Mouse (Mus musculus) intestine, embryonic 14.5 days (tissue): Measurements from ENCODE around the gene Ndufs4. TPM values are rescaled to one million over a fixed set of nuclear protein-coding genes. Genes with fewer than 3 reads are reported as not detected.
A peak's percentile ranks its signal among the peaks of the same experiment; 100 is the strongest.

Source experiments
- ATAC-seq: fragments of 200-750 bp; cut with Nextera tagmentation; replicated peaks from 2 replicates; pipeline ENCODE4 v1.8.0; 2017; ENCODE audit warnings: low read depth, moderate number of reproducible peaks, moderate TSS enrichment, moderate library complexity; ENCODE audit not compliant: low FRiP score, low TSS enrichment
- DNase-seq: peaks from one replicate; pipeline ENCODE4 v3.0.0-alpha.2; 2018; ENCODE audit warnings: low spot score
- H3K27ac ChIP-seq: fragments of 300-500 bp; sonication (generic); 2 replicates; pipeline ENCODE4 v1.5.1; 2014; ENCODE audit warnings: low read depth, mild to moderate bottlenecking, control low read depth
- H3K27me3 ChIP-seq: fragments of 300-500 bp; sonication (generic); replicated peaks from 2 replicates; pipeline ENCODE4 v1.6.1; 2014; ENCODE audit warnings: low read length, control low read depth; ENCODE audit not compliant: control insufficient read depth, insufficient read depth
- H3K36me3 ChIP-seq: fragments of 300-500 bp; sonication (generic); 2 replicates; pipeline ENCODE4 v1.6.1; 2014; ENCODE audit warnings: low read length, control low read depth; ENCODE audit not compliant: control insufficient read depth, insufficient read depth
- H3K4me1 ChIP-seq: fragments of 300-500 bp; sonication (generic); replicated peaks from 2 replicates; pipeline ENCODE4 v1.6.1; 2014; ENCODE audit warnings: low read length, control low read depth, mixed read lengths; ENCODE audit not compliant: control insufficient read depth, insufficient read depth
- H3K4me2 ChIP-seq: fragments of 300-500 bp; sonication (generic); 2 replicates; pipeline ENCODE4 v1.6.1; 2014; ENCODE audit warnings: low read length
- H3K4me3 ChIP-seq: fragments of 300-500 bp; sonication (generic); 2 replicates; pipeline ENCODE4 v1.5.1; 2014; ENCODE audit warnings: low read depth, low read length, control low read depth, mixed read lengths
- H3K9ac ChIP-seq: fragments of 300-500 bp; sonication (generic); 2 replicates; pipeline ENCODE4 v1.6.1; 2014; ENCODE audit warnings: mild to moderate bottlenecking, low read length
- H3K9me3 ChIP-seq: fragments of 300-500 bp; sonication (generic); 2 replicates; pipeline ENCODE4 v1.6.1; 2016; ENCODE audit warnings: low read length, control low read depth; ENCODE audit not compliant: control insufficient read depth
- WGBS: fragments of 180-500 bp; shearing (Covaris S2); extraction: QIAGEN DNeasy Blood & Tissue Kit; methylation state at CpG from one replicate; pipeline ENCODE4 v1.1.7; 2014; 5-methylcytosine and 5-hydroxymethylcytosine counted together
- polyA plus RNA-seq: library from polyadenylated mRNA; unstranded; fragments of >200 nt; fragmentation: Nextera tagmentation; extraction: Ambion mirVana; gene quantifications from 2 replicates; pipeline ENCODE4 v1.2.1, GENCODE M21; 2014

Gene Ndufs4
- polyA plus RNA-seq, 1 experiment from 2014 or later = 309 TPM

DNA sequence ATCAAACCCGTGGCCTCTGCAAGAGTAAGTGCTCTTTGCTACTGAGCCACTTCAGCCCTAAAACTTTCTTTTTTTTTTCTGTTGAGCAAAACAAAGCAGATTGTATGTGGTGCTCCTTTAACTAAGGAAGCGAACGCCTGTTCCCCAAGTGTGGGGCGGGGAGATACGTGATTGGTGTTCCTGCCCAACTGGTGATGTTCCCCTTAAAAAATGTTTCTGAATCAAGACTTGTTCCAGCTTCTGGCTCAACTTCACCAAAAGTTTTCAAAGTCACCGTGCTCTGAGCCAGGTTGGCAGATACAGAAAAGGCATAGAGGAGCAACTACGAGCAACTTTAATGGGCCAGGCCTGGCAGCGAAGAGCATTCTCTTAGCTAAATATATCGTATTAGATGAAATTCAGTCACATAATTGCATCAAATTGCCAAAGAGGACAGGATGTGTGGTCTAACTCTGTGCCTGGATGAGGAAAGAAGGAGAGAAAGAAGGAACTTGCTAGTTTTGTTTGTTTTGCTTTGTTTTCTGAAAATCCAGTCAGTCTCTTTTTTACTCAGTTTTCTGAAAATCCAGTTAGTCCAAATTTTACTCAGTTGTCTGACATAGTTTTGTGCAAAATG is 17.1 kb upstream of the Ndufs4 start:
- ATAC-seq (no peak), DNase-seq (no peak)
- H3K9ac ChIP-seq = no peak overlapping the region

DNA sequence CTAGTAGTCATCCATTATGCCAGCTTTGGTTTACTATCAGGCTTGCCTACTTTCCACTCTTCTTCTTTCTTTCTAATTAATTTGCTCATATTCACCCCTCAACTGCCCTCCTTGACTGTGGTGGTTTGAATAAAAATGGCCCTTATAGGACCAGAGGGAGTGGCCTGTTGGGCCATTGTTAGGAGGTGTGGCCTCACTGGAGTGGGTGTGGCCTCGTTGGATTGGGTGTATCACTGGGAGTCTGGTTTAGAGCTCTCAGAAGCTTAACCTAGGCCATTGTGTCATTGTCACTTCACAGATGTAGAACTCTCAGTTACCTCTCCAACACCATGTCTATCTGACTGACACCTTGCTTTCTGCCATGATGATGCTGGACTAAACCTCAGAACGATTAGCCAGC is 10.8 kb upstream of the Ndufs4 start:
- Histone ChIP-seq H3K27me3 (no peaks in the 10 kb centered on the region), H3K9me3 (no peaks in the 10 kb centered on the region), H3K9ac (no peak overlapping the region), H3K4me2 (no peak overlapping the region), H3K4me1 (no peaks in the 10 kb centered on the region), H3K4me3 (no peak overlapping the region), H3K27ac (no peak overlapping the region), H3K36me3 (no peaks in the 10 kb centered on the region)
- DNase-seq (no peak), ATAC-seq (no peak)
- 93% methylated on average over 2 of the region's 2 CpGs for WGBS

More for the DNA sequence above, 17.1 kb upstream of the Ndufs4 start:
- H3K27me3 ChIP-seq = no peaks in the 10 kb centered on the region
- no peaks in the 10 kb centered on the region for H3K36me3 ChIP-seq
- no peaks in the 10 kb centered on the region for H3K9me3 ChIP-seq
- 85% methylated on average over 9 of the region's 9 CpGs for WGBS
- no peak overlapping the region for H3K4me3 ChIP-seq
- no peak overlapping the region for H3K4me2 ChIP-seq
- H3K4me1 ChIP-seq = no peaks in the 10 kb centered on the region
- no peak overlapping the region for H3K27ac ChIP-seq

DNA sequence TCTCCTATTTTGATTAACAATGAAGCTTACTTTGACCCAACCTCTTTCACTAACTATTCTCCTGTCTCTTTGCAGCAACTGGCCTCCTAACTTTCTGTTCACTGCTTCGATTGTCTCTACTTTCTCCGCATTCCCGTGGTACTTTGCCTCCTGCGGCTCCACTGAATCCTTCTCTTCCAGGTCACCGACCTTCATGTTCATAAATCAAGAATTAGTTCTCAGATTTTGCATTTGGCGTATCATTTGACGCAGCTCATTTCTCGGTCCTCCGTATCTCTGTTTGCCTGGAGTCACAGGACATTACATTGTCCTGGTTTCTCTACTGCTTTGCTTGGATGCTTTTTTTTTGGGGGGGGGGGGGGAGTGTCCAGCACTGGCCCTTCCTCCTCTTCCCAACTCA is 9.2 kb upstream of the Ndufs4 start:
- no peak overlapping the region for H3K9ac ChIP-seq
- no peak for ATAC-seq
- no peak overlapping the region for H3K4me3 ChIP-seq
- no peak overlapping the region for H3K4me2 ChIP-seq
- H3K27ac ChIP-seq = no peak overlapping the region
- no peak for DNase-seq
- no peaks in the 10 kb centered on the region for H3K9me3 ChIP-seq
- no peaks in the 10 kb centered on the region for H3K4me1 ChIP-seq
- 78% methylated on average over 9 of the region's 9 CpGs for WGBS
- H3K27me3 ChIP-seq = no peaks in the 10 kb centered on the region
- H3K36me3 ChIP-seq = no peaks in the 10 kb centered on the region

DNA sequence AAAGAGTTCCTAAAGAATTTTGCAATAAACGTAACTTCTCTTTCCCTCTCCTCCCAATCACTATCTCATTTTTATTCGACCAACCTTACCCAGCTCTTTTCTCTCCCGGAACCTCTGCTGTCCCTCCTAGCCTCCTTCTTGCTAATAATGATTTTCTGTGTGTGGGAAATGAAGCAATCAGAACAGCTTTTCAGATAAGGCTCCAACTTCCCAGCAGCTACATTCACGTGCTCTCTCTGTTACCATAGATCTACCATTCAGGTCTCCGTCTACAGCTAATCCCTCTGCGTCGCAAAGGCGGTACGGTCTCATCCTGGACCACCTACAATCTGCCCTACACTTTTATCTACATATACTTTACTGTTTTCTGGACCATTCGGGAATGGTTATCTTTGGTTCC is 8.8 kb upstream of the Ndufs4 start:
- DNase-seq = no peak
- WGBS = 74% methylated on average over 10 of the region's 10 CpGs
- H3K36me3 ChIP-seq = no peaks in the 10 kb centered on the region
- H3K9ac ChIP-seq = no peak overlapping the region
- H3K9me3 ChIP-seq = no peaks in the 10 kb centered on the region
- H3K4me1 ChIP-seq = no peaks in the 10 kb centered on the region
- H3K4me3 ChIP-seq = no peak overlapping the region
- no peak overlapping the region for H3K27ac ChIP-seq
- H3K27me3 ChIP-seq = no peaks in the 10 kb centered on the region
- H3K4me2 ChIP-seq = no peak overlapping the region
- ATAC-seq = no peak

DNA sequence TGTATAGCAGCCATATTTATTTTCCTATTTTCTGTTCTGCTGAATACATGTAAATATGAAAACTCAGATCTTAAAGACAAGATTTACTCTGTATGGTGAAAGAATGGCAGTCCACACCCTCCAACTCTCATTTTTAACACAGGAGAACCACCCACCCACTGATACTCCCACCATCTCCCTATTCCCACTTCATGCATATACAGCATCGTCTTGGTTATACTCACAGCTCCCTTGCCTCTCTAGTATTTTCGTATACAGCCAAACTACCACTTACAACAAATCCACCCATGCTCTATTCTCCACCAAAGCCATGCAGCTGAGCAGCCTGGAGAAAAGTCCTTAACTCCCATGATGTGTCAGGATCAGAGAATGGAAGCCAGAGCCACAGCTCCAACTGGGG is 6.7 kb upstream of the Ndufs4 start:
- Histone ChIP-seq H3K9me3 (no peaks in the 10 kb centered on the region), H3K27ac (no peak overlapping the region), H3K36me3 (no peaks in the 10 kb centered on the region), H3K4me1 (no peaks in the 10 kb centered on the region), H3K27me3 (no peaks in the 10 kb centered on the region), H3K9ac (no peak overlapping the region), H3K4me3 (no peak overlapping the region), H3K4me2 (no peak overlapping the region)
- DNase-seq (no peak), ATAC-seq (no peak)
- 93% methylated on average over 2 of the region's 2 CpGs for WGBS

DNA sequence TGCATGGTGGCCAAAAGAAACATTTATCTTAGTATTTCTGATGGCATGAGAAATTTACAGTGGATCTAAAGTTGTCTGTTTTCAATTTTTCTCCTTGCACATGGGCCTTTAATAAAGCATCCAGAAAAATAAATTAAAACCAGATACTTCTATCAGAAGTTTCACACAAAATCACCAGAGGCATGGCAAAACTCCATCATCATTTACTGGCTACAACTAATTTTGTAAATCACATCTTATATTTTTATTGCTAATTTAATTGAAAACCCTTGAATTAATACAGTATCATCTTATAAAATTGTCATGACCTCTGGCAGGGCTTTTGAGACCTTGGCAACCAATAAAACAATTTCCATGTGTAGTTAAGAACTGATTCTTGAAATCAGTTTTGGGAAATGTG is 4.4 kb upstream of the Ndufs4 start:
- H3K4me2 ChIP-seq = no peak overlapping the region
- DNase-seq (no peak), ATAC-seq (no peak)
- H3K36me3 ChIP-seq = no peaks in the 10 kb centered on the region
- no peak overlapping the region for H3K27ac ChIP-seq
- no peak overlapping the region for H3K9ac ChIP-seq
- H3K4me3 ChIP-seq = no peak overlapping the region
- no peaks in the 10 kb centered on the region for H3K9me3 ChIP-seq
- H3K27me3 ChIP-seq = no peaks in the 10 kb centered on the region
- peaks cover 4% of the 10 kb centered on the region; the same call in 1 of the 2 replicates for H3K4me1 ChIP-seq

DNA sequence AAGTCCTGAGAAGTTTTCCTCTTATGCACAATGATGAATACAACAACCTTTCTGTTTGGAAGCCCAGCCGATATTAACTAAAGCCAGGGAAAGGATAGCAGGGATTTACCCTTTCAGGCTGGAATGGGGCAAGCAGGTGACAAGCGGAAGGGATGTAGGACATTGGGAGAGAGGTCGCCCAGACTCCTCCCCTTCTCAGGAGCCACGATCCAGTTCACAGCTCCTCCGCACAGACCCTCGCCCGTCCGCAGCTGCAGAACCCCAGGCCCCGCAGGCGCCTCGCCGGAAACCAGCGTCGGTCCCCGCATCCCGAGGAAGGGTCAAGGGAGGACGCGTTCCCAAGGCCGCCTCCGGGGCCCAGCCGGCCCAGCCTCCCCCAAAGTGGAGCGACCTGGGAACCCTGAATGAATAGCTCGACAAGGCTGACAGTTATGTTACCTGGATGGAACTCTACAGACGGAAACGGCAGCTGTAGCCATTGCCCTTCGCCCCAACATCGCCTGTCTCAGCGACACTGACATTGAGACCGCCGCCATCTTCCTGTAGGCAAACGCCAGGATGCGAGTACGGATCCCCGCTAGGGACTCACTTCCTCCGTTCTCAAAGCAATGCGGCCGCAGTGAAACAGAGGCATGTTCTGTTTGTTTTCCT is 412 bp downstream of the Ndufs4 start:
- Histone ChIP-seq H3K36me3 (no peaks in the 10 kb centered on the region), H3K9ac (peak overlapping the region; percentile 66), H3K4me1 (peaks cover 11% of the 10 kb centered on the region; the same call in 1 of the 2 replicates), H3K27me3 (no peaks in the 10 kb centered on the region), H3K9me3 (no peaks in the 10 kb centered on the region), H3K4me3 (peak overlapping the region; percentile 70), H3K4me2 (peak overlapping the region; percentile 87), H3K27ac (peak overlapping the region; percentile 74; the same call in 1 of the 2 replicates)
- DNase-seq (peak; percentile 96), ATAC-seq (peak; percentile 89)
- WGBS = under 1% methylated on average over 36 of the region's 37 CpGs

DNA sequence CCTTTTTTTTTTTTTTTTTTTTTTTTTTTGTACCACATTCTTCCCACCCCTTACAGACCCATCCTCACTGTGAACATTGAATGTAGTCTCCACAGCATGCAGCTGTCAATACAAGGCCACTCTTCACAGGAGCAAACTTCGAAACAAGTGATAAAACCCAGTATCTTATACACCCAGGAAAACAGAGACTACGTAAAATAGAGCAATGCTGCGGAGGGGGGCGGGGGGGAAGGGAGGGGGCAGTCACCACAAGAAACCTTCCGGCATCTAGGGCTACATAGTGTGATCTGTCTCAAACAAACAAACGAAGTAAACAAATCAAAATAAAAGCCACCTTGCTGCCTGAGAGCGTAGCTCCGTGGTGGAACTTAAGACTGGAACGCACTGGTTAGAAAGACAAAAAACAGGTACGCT is 977 bp downstream of the Ndufs4 start:
- ATAC-seq = peak; percentile 46; the same call in 1 of the 2 replicates

DNA sequence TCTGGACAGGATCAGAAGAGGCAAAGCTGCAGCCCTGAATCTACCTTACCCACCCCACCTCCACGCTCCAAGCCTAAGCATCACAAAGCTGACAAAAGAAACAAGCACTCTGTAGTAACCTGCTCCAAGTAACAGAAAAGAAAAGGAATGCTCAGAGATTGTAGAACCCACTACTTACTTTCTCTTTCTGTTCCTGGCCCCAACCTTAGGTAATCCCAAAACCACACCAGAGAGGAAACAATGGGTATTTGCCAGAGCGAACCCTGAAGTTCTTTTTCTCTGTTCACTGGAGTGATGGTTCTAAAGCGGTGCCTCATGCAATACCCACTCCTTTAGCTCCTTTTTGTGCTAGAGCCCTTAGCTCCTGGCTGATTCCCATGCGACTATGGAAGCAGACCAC is 11.5 kb downstream of the Ndufs4 start:
- Histone ChIP-seq H3K4me3 (no peak overlapping the region), H3K9me3 (0 out of 2 replicates have a peak, but pooled peaks cover 3% of the 10 kb centered on the region), H3K9ac (no peak overlapping the region), H3K36me3 (peaks cover 12% of the 10 kb centered on the region), H3K27ac (no peak overlapping the region), H3K4me1 (no peaks in the 10 kb centered on the region), H3K4me2 (no peak overlapping the region), H3K27me3 (no peaks in the 10 kb centered on the region)
- no peak for DNase-seq
- ATAC-seq = no peak
- WGBS = 93% methylated on average over 4 of the region's 4 CpGs

More for the DNA sequence above, 977 bp downstream of the Ndufs4 start:
- Histone ChIP-seq H3K27me3 (no peaks in the 10 kb centered on the region), H3K27ac (peak overlapping the region; percentile 74; the same call in 1 of the 2 replicates), H3K4me3 (peak overlapping the region; percentile 70), H3K36me3 (no peaks in the 10 kb centered on the region), H3K9ac (peak overlapping the region; percentile 66), H3K4me1 (peaks cover 11% of the 10 kb centered on the region; the same call in 1 of the 2 replicates), H3K9me3 (no peaks in the 10 kb centered on the region), H3K4me2 (peak overlapping the region; percentile 87)
- no peak for DNase-seq
- 4% methylated on average over 10 of the region's 10 CpGs for WGBS
